In genomic region chr5:18445969-18446368, GRCm38 (mm10) we compare ENCODE assay signal across 9 mouse cellular contexts.
DNase-seq lines count a peak whose midpoint lies in the region; ATAC-seq and TF ChIP-seq lines count a peak whose summit lies in the region.
"Had no signal": no experiment of that assay in that cellular context is flagged by ENCODE, and none has a peak within 500 bp of the region (broad histone marks: within the 10 kb centered on the region; RNA-seq: fewer than 3 reads in every experiment).

No protein-coding gene starts in this region.

- no peaks in the 10 kb centered on the region for H3K27me3 ChIP-seq in embryonic facial prominence, embryonic 10.5 days (replicated peaks; ENCODE audit: low read depth, poor library complexity, severe bottlenecking)
- H3K27me3 ChIP-seq in hindbrain, embryonic 11.5 days (ENCODE audit: control insufficient read depth, insufficient read depth, low read length): no peaks in the 10 kb centered on the region
- H3K27me3 ChIP-seq: liver, embryonic 15.5 days had no signal

- H3K4me2 ChIP-seq in hindbrain, embryonic 11.5 days (replicated peaks; ENCODE audit: low read depth, low read length): no peak overlapping the region
- H3K4me2 ChIP-seq: liver, embryonic 15.5 days had no signal

- peak; percentile 27 for DNase-seq in gastrocnemius, adult 2 months
- DNase-seq in gastrocnemius, adult 8-10 months (ENCODE audit: low spot score in 2 of 2): no peak
- peak; percentile 66 for DNase-seq in adrenal gland, postnatal 14 days
- peak; percentile 57 for DNase-seq in embryonic facial prominence, embryonic 10.5 days (ENCODE audit: low spot score)
- peak; percentile 80 for DNase-seq in hindbrain, embryonic 11.5 days (ENCODE audit: low spot score)
- DNase-seq in layer of hippocampus, adult 9-11 months: peak; percentile 68
- DNase-seq in lung, postnatal 36 days: peak; percentile 85
- peak; percentile 79 for DNase-seq in right cerebral cortex, postnatal 4 days

- H3K4me1 ChIP-seq in embryonic facial prominence, embryonic 10.5 days: no peaks in the 10 kb centered on the region
- H3K4me1 ChIP-seq in hindbrain, embryonic 11.5 days (replicated peaks; ENCODE audit: control insufficient read depth, insufficient read depth, low read length): no peaks in the 10 kb centered on the region
- H3K4me1 ChIP-seq: liver, embryonic 15.5 days had no signal

- intact Hi-C loops in gastrocnemius, adult 2 months (cut with DNase I): loop anchor here (5.0 kb wide), 1 partner anchor 359 kb away; no protein-coding TSS in a partner anchor

- no peak overlapping the region for H3K27ac ChIP-seq in gastrocnemius, adult 2 months
- no peak overlapping the region for H3K27ac ChIP-seq in embryonic facial prominence, embryonic 10.5 days (replicated peaks)
- H3K27ac ChIP-seq in hindbrain, embryonic 11.5 days (ENCODE audit: low read depth, low read length): no peak overlapping the region
- H3K27ac ChIP-seq: liver, embryonic 15.5 days had no signal

- ATAC-seq in hindbrain, embryonic 11.5 days (ENCODE audit: low FRiP score): peak; percentile 73; the same call in 1 of the 2 replicates

- TF ChIP-seq CTCF in gastrocnemius, adult 2 months (IDR thresholded peaks at IDR 0.05): peak; percentile 68

- H3K9ac ChIP-seq in hindbrain, embryonic 11.5 days (ENCODE audit: low read depth, low read length): no peak overlapping the region
- H3K9ac ChIP-seq: liver, embryonic 15.5 days had no signal

- no peak overlapping the region for H3K4me3 ChIP-seq in gastrocnemius, adult 2 months
- no peak overlapping the region for H3K4me3 ChIP-seq in embryonic facial prominence, embryonic 10.5 days
- no peak overlapping the region for H3K4me3 ChIP-seq in hindbrain, embryonic 11.5 days (ENCODE audit: low read depth, low read length)
- H3K4me3 ChIP-seq: liver, embryonic 15.5 days had no signal

- no peaks in the 10 kb centered on the region for H3K9me3 ChIP-seq in embryonic facial prominence, embryonic 10.5 days
- H3K9me3 ChIP-seq in hindbrain, embryonic 11.5 days (ENCODE audit: control insufficient read depth, low read length): no peaks in the 10 kb centered on the region
- H3K9me3 ChIP-seq: liver, embryonic 15.5 days had no signal

- no peaks in the 10 kb centered on the region for H3K36me3 ChIP-seq in embryonic facial prominence, embryonic 10.5 days (replicated peaks)
- no peaks in the 10 kb centered on the region for H3K36me3 ChIP-seq in hindbrain, embryonic 11.5 days (ENCODE audit: control insufficient read depth, insufficient read depth, low read length)
- H3K36me3 ChIP-seq: liver, embryonic 15.5 days had no signal

- 30% methylated on average over 8 of the region's 8 CpGs for WGBS in embryonic facial prominence, embryonic 10.5 days
- WGBS in hindbrain, embryonic 11.5 days: 26% methylated on average over 8 of the region's 8 CpGs

Comparison
In these comparisons a context has a peak if more than half of its experiments do, and no peak if none do; other contexts are left out.
1. DNase-seq: peak in gastrocnemius, adult 2 months (single experiment), adrenal gland, postnatal 14 days (single experiment), embryonic facial prominence, embryonic 10.5 days (single experiment), hindbrain, embryonic 11.5 days (single experiment), layer of hippocampus, adult 9-11 months (single experiment), lung, postnatal 36 days (single experiment) and right cerebral cortex, postnatal 4 days (single experiment); none in gastrocnemius, adult 8-10 months (0 of 2).